Mouse (Mus musculus): ENCODE measurements around the gene Kif1c.

Kif1c gene

GRCm38 (mm10) chr11:70699722-70700556 lies at the start of gene Kif1c, which contains the start of gene Inca1:
Gene Kif1c, plus strand, starts transcription at chr11:70700548.
Gene Inca1, minus strand, starts transcription at chr11:70700155.
- DNase-seq (ENCODE audit: extremely low read depth, insufficient read length, low spot score) = peak; percentile 96

DNA sequence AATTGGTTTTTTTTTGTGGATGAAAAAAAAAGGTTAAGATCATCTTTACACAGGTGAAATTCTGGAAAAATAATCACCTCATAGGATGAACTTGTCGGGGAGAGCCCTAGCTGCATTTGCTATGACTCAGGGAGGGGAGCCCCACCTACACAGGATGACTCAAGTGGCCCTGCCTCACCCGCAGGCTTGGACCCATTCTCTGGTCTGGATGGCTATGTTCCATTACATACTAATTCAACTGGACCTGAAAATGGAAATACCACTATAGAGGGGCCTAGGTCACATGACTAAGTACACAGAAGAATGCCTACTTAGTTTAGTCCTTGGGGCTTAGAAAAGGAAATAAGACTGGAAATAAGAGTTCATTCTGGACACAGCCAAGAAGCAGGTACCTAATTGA lies 49.0 kb upstream of the Kif1c start:
- peak; percentile 71 for DNase-seq (ENCODE audit: extremely low read depth, insufficient read length, low spot score)

DNA sequence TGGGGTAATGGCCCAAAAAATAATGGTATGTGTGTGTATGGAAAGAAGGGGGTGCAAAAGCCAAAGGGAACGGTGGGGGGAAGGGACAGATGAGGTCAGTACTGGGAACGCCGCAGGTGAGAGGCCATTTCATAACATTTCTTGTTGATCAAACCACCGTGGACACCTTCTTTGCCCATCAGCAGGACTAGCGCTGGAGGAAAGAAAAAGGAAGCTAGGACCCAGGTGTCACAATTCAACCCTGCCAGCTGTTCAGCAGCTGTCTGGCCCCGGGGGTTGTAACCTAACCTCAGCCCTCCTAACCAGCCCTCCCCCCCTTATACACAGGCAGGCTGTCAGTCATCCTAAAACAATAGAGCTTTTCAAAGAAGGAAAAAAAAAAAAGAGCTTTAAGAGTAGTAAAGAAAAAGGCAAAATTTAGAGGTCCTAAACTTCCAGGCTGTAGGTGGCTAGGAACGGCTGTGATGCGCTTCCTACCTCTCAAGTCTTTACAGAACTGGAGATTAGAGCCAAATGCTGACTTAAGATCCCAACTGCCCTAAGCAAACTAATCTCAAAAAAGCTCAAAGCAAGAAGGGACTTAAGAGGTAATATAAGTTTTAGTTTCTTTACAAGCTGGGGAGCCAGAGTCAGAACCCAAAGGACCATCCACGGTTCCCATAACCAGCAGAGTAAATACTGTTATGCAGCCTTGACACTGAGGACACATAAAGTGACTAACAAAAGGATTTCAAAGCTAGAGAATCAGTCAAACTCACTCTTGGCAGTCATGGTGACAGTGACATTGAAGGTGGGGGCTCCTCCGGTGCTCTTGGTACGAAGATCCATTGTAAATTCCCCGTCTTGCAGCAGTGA lies 48.1 kb upstream of the Kif1c start:
- DNase-seq (ENCODE audit: extremely low read depth, insufficient read length, low spot score) = no peak

- no peak for DNase-seq (ENCODE audit: extremely low read depth, insufficient read length, low spot score)
Measured at GRCm38 (mm10) chr11:70652884-70653344, 47.4 kb upstream of the Kif1c start.

DNA sequence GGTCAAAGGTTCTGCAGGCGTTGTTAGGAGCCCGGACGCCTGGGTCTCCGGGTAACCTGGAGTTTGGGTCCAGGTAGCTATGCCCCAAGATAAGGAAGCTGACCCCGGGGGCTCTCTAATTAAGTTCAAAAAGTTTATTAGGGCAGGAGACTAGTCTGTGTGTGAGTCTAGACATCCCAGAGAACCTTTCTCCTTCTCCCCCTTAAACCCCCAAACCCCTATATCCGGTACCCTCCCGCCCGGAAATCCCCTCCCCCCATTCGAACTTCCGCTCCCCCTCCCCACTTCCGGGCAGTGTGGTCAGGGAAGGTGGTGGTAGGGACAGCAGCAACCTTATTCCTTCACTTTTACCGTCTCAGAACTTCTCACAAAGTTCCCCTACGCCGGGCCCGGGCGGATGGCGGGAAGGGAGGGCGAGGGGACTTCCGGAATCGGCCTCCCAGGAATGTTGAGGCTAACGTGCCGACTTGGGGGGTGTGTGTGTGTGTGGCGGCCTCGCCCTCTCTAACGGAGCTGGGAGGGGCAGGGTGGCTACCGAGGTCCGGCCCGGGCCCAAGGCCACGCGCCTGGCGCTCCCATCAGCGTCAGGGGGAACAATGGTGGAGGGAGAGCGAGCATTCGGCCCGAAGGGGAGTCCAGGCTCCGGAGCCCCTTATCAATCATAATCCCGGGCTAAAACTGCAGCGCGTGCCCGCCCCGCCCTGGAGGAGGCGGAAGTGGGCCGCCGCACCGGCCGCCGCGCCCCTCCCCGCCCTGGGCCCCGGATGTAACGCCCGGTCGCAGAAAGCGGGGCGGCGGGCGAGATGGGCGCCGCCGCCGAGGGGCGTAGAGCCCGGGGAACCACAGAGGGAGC lies 46.8 kb upstream of the Kif1c start:
- DNase-seq (ENCODE audit: extremely low read depth, insufficient read length, low spot score) = peak; percentile 84

GRCm38 (mm10) chr11:70654198-70654922 lies 46.0 kb upstream of the Kif1c start, which contains the start of gene Pfn1:
Gene Pfn1, minus strand, starts transcription at chr11:70654644.
- DNase-seq (ENCODE audit: extremely low read depth, insufficient read length, low spot score) = peak; percentile 86

GRCm38 (mm10) chr11:70654923-70655570 lies 45.3 kb upstream of the Kif1c start:
- peak; percentile 93 for DNase-seq (ENCODE audit: extremely low read depth, insufficient read length, low spot score)

DNA sequence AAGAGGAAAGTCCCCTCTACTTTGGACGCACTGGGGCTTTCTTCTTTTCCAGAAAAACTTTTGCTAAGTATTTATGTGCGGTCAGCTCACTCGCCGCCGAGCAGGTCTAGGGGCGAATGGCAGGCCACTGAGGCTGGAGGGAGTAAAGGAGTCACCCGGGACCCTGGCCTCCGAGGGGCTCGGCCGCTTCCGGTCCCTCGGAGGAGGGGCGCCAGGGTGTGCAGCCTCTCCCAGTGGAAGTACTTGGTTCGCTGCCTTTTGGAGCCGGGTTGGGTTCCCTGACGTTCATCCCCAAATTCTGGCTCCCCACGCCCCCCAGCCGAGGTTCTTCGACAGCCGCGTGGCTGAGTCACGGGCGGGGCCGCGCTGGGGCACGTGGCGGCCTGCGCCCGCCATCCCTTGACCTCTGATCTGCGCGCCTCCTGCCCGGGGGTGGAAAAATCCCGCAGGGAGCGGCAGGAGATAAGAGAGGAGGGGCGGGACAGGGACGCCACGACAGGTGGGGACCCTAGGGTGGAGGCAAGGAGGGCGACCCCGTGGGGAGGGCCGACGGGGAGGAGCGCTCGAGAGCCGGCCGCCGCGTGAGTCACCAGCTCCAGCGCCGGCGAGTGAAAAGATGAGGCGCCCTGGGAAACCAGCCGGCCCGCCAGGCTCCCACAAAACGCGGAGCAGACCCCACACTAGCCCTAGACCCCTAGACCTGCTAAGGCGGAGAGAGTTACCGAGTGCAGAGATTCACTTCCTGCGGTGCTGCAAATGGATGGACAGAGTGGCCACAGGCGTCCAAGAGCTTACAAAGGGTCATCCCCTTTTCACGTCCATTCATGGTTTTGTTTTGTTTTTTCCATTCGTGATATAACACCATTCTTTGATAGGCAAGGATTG lies 44.5 kb upstream of the Kif1c start:
- peak; percentile 87 for DNase-seq (ENCODE audit: extremely low read depth, insufficient read length, low spot score)

- no peak for DNase-seq (ENCODE audit: extremely low read depth, insufficient read length, low spot score)
Measured at GRCm38 (mm10) chr11:70656456-70656927, 43.9 kb upstream of the Kif1c start.

GRCm38 (mm10) chr11:70656964-70657363 lies 43.4 kb upstream of the Kif1c start, which contains the start of gene Eno3:
Gene Eno3, plus strand, starts transcription at chr11:70657202.
- DNase-seq (ENCODE audit: extremely low read depth, insufficient read length, low spot score) = no peak

DNA sequence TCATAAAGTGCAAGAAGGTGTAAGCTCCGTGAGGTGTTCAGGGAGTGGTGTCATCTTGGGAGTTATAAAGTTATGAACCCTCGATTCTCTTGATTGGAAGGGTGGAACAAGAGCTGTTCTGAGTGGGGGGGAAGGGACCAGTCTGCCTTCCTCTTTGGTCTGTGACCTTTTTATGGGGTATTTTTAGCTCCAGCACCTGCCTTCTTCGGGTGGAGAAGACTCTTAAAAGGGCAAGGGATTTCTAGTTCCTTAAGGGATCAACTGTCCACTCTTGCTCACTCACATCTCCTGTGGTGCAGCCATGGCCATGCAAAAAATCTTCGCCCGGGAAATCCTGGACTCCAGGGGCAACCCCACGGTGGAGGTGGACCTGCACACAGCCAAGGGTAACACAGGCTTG lies 42.8 kb upstream of the Kif1c start:
- DNase-seq (ENCODE audit: extremely low read depth, insufficient read length, low spot score) = no peak

DNA sequence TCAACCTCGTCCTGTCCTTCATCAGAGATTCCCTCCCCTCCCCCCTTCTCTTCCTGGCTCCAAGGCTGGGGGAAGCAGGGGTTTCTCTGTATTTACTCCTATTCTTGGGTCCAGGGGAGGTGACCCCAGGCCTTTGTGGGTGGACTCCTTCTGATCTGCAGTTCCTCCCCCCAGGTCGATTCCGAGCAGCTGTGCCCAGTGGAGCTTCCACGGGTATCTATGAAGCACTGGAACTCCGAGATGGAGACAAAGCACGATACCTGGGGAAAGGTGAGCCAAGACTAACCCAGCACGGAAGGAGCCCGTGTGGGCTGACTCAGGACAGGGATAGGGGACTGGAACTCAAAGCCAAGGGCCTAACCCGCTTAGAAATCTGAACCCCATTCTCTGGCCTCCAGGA lies 42.4 kb upstream of the Kif1c start:
- DNase-seq (ENCODE audit: extremely low read depth, insufficient read length, low spot score) = no peak

DNA sequence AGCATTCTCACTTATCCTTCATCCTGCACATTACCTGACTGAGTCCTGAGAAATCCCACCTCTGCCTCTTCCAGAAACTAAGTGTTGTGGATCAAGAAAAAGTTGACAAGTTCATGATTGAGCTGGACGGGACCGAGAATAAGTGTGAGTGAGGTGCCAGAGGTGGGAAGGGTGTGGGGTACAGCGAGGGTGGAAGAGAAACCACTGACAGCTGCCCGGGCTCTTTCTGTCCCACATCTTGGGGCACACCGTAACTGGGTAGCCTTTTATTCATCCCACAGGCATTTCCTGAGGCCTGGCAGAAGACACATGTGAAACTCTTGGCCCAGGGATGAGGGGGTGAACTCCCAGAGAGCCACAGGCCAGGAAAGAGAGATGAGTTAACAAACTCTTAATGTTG lies 41.8 kb upstream of the Kif1c start:
- no peak for DNase-seq (ENCODE audit: extremely low read depth, insufficient read length, low spot score)

DNA sequence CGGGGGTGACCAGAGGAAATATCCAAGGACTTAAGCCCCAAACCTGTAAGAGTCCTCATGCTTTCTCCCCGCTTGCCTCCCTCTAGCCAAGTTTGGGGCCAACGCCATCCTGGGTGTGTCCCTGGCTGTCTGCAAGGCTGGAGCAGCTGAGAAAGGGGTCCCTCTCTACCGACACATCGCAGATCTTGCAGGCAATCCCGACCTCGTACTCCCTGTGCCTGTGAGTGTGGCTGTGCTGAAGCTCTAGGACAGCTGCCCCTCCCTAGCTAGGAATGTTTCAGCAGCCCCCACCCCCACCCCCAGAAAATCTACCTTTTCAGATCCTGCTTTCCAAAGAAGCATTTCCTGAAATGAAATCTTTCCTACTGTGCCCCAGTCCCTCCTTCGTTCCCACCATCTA lies 41.4 kb upstream of the Kif1c start:
- no peak for DNase-seq (ENCODE audit: extremely low read depth, insufficient read length, low spot score)

- DNase-seq (ENCODE audit: extremely low read depth, insufficient read length, low spot score) = no peak
Measured at GRCm38 (mm10) chr11:70660571-70660970, 39.8 kb upstream of the Kif1c start.

DNA sequence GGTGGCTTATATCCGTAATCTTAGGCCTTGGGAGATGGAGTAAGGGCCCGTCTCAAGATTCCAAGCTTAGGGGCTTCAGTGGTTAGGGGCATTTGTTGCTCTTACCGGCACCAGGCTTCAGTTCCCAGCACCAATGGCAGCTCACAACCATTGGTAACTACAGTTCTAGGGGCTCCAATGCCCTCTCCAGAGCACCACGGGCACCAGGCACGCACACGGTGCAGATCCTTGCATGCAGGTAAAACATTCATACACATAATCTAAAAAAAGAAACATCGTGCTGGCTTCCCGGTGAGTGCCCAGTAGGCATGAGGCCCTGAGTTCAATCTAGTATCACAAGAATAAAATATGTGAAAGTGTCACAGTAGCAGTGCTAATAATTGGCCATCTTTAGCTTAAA lies 37.2 kb upstream of the Kif1c start:
- no peak for DNase-seq (ENCODE audit: extremely low read depth, insufficient read length, low spot score)

DNA sequence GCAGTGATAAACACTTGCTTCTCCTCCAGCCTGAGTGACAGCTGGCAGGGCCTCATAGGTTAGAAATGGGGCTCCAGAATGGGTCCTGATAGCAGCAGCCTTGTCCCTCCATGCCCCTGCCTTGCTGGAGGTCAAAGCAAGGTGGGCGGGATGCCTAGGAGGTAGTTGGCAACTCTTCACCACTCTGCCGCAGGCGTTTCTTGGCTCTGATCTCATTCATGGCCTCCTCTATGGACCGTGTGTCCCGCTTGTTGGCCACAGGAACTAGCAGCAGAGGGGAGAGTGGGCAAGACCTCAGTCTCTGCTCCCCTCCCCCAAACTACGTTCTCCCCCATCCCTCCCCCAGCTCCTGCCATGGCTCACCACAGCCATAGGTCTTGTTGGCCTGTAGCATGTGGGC lies 36.4 kb upstream of the Kif1c start:
- no peak for DNase-seq (ENCODE audit: extremely low read depth, insufficient read length, low spot score)

- DNase-seq (ENCODE audit: extremely low read depth, insufficient read length, low spot score) = no peak
Measured at GRCm38 (mm10) chr11:70664741-70665140, 35.6 kb upstream of the Kif1c start.
